Mouse (Mus musculus): ENCODE results near the gene Zfp704.

Zfp704 gene

DNA sequence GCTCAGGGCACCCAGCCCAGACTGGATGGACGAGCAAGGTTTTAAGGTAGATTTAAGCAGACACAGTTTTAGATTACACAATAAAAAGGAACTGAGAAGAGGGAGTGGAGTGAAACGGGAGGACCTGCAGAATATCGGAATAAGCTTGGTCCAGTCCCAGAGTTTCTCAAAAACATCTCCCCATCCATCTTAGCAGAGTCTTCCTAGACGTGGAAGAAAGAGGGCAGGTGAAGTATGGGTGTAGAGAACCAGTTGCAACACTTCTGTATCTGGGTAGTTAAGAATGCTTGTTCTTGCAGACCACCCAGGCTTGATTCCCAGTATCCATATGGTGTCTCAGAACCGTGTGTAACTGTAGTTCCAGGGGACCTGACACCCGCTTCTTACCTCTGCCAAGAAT lies 149.6 kb downstream of the Zfp704 start:
- no peak for DNase-seq (ENCODE audit: low spot score)

DNA sequence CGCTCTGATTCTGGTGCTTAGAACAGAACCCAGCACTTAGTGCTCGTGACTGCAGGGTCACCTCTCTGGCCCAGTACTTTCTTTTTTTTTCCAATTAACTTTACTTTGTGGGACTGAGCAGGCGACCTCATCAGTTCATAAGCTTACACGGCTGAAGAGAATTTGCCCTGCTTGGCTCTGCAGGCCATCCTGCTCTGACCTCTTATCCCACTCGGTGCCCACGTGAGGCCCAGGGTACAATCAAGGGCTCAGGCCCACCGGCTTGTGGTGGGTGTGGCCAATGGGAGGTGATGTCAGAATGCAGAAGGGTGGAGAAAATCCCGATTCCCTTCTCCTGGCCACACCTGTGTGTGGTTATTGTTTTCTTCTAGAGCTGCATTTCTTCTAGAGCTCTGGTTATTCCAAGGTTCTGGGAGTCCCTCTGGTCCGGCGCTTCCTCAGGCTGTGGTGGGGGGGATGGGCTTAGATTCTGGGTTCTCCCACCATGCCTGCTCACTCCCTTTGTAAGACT lies 153.4 kb downstream of the Zfp704 start:
- no peak for DNase-seq (ENCODE audit: low spot score)

DNA sequence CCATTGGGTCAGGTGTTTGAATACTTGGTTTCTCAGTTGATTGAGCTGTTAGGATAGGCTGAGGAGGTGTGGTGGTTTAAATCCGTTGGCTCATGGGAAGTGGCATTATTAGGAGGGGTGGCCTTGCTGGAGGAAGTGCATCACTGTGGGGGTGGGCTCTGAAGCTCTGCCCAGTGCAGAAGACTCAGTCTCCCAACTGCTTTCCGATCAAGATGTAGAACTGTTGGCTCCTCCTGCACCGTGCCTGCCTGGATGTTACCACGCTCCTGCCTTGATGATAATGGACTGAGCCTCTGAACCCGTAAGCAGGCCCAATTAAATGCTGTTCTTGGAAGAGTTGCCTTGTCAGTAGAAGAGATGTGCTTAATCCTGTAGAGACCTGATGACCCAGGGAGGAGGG lies 154.5 kb downstream of the Zfp704 start:
- DNase-seq (ENCODE audit: low spot score) = no peak

DNA sequence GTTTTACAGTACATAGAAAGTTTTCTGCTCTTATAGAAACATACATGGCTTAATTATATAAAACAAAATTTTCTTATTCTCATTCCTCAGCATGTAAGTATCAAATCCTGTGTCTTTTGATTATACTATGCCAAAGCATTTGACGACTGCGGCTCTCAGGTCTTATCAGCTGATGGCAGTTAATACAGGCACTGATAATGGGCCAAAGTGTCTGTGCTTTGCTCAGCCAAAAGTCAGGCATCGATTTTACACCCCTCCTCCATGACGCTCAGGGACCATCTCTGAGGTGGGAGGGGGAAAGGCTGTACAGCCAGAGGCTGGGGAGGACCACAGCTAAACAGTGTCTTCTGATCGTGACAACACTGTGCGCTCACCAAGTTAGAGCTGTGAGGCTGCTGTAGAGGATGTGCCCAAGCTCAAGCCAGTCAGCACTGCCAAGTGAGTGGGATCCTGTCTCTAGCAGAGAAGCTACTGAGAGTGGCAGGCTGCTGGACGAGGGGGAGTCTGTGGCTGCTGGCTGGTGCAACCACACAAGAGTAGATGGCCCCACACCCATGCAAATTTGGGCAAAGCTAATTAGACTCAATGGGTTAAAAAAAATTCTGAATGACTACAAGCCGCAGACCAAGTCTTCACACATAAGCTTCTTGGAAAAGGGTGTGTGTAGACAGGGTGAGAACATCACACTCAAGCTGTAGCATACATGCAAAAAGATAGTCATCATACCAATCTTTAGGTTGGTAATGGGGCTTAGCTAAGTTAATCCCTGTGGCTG lies 155.1 kb downstream of the Zfp704 start:
- no peak for DNase-seq (ENCODE audit: low spot score)

DNA sequence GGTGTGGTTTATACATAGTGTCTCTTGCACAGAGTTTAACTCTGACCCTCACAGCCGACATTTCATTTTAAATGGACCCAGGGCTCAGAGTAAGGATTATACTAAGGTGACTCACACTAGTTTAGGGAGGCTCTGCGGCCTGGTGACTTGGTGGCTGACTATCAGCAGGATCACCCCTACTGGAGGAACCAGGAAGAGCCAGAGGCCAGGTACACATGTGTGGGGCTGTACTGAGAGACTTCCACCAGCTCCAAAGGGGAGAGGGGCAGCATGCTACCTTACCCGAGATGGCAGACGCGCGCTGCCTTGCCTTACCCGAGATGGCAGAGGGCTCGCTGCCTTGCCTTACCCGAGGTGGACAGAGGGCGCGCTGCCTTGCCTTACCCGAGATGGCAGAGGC lies 159.4 kb downstream of the Zfp704 start:
- DNase-seq (ENCODE audit: low spot score) = no peak

DNA sequence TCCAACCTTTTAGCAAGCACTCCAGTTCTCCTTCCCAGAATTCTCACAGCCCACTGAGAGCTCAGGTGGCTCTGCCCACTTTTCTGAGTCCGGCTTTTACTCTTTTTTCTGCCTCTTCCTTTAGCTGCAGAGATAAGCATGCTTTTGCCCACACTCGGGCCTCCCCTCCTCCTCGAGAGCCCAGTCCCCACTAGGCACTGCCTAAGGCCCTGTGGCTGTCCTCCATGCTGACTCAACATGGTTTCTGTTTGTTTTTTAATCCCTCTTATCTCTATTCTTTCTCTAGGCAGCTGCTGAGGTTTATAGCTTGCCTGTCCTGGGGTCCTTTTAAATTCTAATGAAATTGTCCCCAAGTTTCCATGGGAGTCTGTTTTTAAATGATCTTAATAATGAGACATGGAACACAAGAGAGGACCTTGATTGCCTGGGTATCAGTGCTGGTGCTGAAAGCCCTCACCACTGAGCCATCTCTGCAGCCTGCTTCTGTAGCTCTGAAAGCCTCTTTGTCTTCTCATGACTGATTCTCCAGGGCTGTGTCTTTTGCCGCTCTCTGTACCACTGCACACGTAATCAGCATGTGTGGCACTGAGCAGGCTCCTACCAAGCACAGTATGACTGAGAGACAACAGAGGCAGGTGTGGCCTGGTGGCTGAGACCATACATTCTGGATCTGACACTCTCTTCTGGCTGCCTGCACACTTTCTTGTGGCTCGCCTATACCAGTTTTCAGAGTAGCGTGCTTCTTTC lies 160.5 kb downstream of the Zfp704 start:
- DNase-seq (ENCODE audit: low spot score) = no peak

DNA sequence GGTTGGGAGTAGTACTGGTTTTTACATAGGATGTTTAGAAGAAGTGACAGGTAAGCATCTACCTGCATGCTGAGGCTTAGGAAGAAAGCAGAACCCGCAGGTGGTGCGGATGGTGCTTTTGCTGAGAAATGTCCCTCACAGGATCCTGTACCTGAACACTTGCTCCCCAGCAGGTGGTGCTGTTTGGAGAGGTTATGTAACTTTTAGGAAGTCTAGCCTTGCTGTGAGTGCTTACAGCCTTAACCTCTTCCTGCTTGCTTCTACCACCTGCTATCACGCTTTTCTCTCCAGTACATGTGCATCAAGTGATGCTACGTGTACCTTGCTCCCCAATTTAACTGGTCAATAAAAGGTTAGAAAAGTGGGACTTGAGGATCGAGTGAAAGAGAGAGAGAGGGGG lies 161.3 kb downstream of the Zfp704 start:
- DNase-seq (ENCODE audit: low spot score) = no peak

DNA sequence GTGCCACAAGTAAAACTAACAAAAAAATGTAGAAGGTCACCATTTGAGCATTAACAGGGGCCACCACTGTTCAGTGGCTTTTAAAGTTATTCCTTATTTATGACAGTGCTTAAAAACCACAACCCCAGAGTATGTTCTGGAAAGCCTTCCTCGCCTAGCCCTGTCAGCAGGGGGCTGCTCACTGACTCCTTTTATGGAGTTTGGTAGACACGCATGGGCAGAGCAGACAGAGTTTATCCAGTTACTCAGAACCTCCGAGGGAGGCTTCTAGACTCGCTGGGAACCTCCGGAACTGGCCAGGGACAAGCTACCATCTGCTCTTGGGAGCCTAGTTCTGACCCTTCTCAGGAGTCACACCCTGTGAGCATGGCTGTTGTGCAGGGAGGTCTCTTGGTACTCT lies 165.3 kb downstream of the Zfp704 start:
- DNase-seq (ENCODE audit: low spot score) = no peak

DNA sequence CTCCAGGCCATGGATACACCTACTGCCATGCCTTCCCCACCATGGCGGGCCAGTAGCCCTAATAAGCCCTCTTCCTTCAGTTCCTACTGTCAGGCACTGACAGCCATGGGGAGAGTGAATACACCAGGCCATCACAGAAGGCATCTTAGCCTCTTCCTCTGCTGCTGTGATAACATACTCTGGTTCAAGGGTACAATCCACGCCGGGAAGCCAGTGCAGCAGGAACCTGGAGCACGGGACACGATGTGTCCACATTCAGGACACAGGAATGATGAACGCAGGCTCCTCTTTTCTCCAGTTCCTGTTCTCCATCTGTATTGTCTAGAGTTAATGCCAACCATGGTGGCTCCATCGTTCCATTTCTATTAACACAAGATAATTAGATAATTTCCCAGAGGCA lies 165.9 kb downstream of the Zfp704 start:
- DNase-seq (ENCODE audit: low spot score) = no peak

DNA sequence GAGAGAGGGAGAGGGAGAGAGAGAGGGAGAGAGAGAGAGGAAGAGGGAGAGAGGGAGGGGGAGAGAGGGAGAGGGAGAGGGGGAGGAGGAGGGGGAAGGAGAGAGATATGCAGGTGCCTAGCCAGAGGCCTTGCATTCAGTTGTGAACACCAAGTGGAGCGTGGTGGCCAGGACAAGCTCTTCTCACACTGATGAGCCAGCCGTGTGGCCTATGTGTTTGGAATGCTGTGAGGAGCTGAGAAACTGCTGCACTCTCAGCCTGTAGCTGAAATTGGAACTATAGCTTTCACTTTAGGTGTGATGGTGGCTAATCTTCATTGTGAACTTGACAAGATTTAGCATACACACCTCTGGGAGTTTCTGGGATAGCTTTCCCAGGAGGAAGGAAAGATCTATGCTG lies 166.4 kb downstream of the Zfp704 start:
- DNase-seq (ENCODE audit: low spot score) = no peak

DNA sequence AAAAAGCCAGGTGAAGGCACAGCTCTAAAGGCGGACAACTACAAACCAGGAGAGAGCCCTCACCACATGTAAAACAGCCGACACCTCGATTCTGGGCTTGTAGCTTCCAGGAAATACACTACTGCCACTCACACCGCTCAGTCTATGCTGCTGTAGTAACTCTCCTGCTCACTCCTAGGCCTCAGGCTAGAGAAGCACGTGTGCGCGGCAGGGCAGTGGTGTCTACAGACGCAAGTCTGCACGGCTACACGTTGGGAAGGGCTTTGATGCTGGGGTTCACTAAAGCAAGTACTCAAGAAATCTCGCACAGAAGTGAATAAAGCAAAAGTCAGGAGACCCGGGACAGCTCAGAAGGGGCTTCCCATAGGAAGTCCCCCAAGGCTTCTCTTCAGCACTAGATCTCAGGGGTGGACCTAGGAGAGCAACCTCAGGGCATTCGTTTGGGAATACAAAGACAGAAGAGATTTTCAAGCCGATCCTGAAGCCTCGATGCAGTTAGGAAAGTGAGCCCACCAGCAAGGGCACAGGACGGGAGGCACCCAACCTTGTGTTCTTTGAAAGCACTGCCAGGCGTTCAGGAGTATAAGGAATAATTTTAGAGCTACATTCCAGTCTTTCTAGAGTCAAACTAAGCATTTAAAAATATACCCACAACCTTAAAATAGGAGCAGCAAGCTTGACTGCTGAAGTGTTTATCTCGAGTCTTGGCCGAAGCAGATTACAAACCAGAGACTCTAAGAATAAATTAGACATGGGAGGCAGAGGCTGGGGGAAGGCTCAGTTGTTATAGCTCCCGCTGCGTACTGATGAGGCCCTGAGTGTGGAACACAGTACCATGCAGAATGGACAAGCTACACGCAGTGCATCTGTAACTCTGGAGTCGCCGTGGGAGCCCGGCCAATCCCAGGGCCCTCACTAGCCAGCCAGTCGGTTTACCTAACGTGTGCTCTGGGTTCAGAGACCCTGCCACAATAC lies 168.0 kb downstream of the Zfp704 start:
- no peak for DNase-seq (ENCODE audit: low spot score)

DNA sequence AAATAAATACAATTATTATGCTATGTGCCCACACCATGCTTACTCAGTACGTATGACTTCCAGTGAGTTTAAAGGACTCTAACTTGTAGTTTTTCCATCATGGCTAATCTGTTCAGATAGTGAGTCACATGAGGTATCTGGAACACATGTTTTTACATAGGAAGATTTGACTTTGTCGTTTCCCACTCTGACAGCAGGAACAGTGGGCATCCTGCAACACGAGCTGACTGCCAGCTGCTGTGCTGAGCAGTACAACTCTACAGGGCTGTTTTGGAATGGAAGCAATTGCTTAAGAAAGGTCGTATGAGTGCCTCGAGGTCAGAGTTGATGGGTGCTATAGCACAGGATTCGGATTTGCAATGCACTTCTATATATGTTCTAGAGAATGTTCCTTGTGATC lies 169.4 kb downstream of the Zfp704 start:
- no peak for DNase-seq (ENCODE audit: low spot score)

DNA sequence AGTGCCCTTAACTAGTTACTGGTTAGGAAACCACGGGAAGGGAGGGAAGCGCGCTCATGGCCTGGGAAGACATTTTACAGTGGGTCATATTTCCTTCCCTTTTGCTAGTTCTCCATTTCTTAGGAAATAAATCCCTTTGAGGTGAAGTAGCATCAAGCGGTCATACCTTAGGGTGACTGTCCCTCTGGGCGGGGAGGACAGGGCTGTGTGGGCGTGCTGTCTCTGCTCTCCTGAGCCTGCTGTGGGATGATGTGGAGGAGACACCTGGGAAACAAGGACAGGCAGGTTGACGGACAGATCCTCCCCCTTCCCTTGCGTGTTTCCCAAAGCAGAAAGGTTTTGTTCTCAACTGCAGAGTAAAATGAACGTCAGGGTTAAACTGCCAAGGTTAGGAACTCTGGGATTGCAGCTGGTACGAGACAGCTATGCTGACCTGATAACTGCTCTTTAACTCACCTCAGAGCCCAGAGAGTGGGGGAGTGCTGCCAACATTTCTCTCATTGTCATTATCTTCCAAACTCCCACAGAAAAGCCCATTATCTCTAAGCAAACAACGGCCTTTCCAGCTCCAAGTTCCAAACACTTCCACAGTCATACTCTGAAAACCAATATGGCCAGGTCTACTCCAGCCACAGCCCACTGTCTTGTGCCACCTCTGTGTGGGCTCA lies 170.1 kb downstream of the Zfp704 start:
- no peak for DNase-seq (ENCODE audit: low spot score)

DNA sequence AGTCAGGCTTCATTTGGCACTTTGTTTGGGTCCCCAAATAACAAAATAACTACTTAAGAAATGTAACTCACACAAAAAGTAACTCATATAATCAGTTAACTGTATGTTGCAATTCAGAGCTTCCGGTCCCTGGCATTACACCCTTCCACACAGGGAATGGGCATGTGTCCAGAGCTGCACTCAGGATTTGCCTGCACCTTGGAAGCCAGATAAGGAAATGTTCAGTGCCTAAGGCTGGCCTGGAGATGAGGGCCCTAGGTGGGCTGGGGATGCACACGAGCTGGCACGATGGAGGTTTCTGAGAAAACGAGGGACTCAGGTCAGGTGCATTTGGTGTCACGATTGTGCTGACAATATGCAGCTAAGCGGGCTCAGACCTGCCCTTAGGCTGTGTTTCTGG lies 173.6 kb downstream of the Zfp704 start:
- DNase-seq (ENCODE audit: low spot score) = no peak

DNA sequence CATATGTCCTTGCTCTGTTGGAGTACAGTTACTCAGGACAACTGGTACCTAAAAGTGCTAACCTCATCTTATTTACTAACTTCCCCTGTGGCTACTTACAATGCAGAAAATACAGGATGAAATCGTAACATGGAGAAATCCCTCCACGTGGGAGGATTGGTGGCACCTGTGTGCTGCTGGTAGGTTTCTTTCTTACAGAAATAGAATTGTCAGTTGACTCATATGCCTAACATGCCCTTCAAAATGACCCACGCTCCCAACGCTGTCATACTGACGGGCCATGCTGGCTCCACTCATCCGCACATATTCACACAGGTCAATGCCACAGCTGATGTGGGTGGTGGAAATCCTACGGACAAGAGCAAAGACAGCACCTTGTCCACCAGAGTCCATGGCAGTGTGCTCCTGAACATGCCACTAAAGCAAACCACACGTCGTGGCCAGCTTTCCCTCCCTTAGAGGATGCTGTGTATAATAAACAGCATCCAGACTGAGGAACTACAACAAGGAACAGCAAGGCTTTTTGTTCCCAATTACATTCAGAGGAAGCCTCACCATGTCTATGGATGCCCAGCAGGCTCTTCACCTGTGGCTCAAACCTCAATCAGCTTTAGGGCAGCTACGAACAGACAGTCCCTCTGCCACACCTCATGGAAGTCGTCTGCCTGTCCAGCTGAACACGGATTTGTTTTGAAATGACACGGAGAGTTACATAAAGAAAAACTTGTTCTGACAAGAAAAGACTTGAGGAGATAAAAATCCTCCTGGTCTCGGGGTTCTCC lies 175.3 kb downstream of the Zfp704 start:
- DNase-seq (ENCODE audit: low spot score) = no peak

DNA sequence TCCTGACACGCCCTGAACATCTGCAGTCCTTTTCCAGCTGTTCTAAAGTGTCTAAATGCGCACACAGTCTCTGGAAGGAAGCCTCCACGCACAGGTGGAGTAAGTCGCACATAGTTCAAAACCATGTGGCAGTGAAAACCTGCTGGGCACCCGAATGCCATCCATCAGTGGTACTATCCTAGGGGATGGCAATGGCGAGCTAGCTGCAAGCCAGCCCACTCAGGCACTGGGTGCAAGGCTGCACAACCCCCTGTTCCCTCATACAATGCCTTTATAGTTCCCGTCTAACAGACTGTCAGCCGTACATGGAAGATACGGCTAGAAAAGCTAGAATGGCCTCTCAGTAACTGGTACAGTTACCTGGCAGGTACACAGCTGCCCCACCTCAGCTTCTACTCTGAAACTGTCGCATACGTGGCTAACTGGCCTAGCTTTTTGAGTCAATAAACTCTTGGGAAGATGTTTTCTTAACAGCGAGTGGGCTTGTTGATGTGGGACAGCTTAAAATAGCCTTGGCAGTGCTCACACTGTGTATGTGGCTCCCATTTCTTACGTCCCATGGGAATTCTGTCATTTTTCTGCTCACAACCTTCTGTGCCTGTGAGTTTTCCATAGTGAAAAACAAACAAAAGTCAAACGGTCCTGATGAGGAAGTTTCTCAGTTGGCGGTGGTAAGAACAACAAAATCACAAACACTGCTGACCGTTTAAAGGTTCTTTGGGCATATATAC lies 176.9 kb downstream of the Zfp704 start:
- no peak for DNase-seq (ENCODE audit: low spot score)

DNA sequence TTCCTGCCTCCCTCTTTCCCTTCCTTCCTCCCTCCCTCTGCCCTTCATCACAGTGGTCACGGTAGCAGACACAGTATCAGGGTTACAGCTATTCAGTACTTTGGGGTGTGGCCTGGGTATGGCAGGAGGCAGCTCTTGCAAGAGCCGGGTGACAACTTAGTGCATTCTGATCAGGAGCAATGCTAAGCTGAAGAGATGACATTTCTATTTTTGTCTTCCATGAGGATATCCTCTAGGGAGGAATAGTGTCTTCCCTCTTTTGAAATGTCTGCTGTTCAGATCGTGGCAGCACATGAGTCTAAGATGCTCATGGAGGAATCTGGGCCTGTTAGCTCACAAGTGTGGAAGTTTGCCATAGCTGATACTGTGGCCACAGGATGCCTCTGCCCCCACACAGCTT lies 177.7 kb downstream of the Zfp704 start:
- DNase-seq (ENCODE audit: low spot score) = no peak

DNA sequence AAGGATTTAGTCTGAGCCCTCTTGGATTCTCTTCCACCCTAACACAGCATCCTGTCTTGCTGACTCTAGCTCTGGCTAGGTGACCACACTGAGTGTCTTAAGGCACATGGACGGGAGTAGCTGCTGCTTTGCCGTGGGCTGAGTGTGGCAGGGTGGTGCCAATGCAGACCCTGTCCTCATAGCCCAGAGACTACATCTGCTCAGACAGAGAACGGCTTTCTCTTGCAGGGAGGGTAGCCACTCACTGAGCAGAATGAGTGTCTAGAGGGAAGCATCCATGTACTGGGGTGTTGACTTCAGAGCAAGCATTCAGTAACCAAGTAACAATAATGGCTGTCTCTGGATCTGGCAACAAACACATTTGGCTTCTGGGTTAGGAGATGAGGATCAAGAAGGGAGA lies 179.9 kb downstream of the Zfp704 start:
- DNase-seq (ENCODE audit: low spot score) = no peak

DNA sequence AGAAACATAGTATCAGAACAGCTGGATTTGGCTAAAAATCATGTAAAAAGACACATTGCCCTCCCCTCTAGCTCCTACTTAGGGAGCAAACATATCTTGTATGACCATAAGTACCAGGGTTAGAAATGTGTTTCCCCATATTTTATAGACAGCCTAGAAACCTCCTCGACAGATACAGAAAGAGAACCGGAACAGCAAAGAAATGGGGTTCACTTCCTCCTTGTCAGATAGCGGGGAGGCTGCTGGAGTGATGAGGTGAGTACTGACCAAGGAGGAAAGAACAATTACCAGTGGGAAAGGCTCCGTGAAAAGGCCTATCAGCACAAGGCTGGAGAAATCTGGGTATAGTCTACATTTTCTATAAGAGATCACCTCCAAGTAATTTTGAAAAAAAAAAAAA lies 182.1 kb downstream of the Zfp704 start:
- DNase-seq (ENCODE audit: low spot score) = no peak

DNA sequence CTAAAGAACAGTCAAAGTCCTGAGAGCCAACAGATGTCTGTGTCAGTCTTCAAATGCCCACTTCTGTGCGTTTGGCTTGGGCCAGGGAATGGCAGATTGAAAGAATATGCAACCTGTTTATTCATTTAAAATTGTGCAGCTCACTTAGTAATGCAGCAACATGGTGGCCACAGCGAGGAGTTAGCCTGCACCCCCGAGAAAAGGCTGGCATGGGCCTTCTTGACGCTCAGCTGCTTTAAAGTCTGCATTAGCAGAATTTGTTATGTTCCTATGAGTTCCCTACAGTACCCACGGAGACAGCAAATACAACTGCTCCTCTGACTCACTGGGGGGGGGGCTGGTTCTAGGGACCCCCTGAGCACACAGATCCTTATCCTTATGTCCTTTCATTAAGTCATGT lies 184.2 kb downstream of the Zfp704 start:
- DNase-seq (ENCODE audit: low spot score) = no peak

Data from layer of hippocampus, adult 11-12 months (tissue).